Mouse (Mus musculus): ENCODE measurements around the gene Arhgap21. TPM values are rescaled to one million over a fixed set of nuclear protein-coding genes. Genes with fewer than 3 reads are reported as not detected.
A peak's percentile ranks its signal among the peaks of the same experiment; 100 is the strongest.

Gene Arhgap21
- total RNA-seq, 2 experiments from 2014 or later: 204 to 212 TPM

GRCm38 (mm10) chr2:20967646-20968351 is 882 bp downstream of the Arhgap21 start:
- DNase-seq (ENCODE audit: extremely low spot score in 1 of 2, low spot score in 2 of 2): no peak
- intact Hi-C loops (cut with DNase I): loop anchor here (2.0 to 5.0 kb wide), 6 partner anchors 55 to 295 kb away; no protein-coding TSS in a partner anchor

- peak in 1 of 2 experiments; percentile 50 for DNase-seq (ENCODE audit: extremely low spot score in 1 of 2, low spot score in 2 of 2)
- intact Hi-C loops (cut with DNase I): loop anchor here (5.0 kb wide), 5 partner anchors 55 to 220 kb away; no protein-coding TSS in a partner anchor
Measured at GRCm38 (mm10) chr2:20967101-20967645, 1.5 kb downstream of the Arhgap21 start.

GRCm38 (mm10) chr2:20966176-20967100 is 2.2 kb downstream of the Arhgap21 start:
- intact Hi-C loops (cut with DNase I): loop anchor here (5.0 kb wide), 5 partner anchors 54 to 221 kb away; no protein-coding TSS in a partner anchor
- no peak for DNase-seq (ENCODE audit: extremely low spot score in 1 of 2, low spot score in 2 of 2)

GRCm38 (mm10) chr2:20965361-20965760 is 3.3 kb downstream of the Arhgap21 start:
- no peak for DNase-seq (ENCODE audit: extremely low spot score in 1 of 2, low spot score in 2 of 2)
- intact Hi-C loops (cut with DNase I): loop anchor here (5.0 kb wide), 5 partner anchors 53 to 222 kb away; no protein-coding TSS in a partner anchor

GRCm38 (mm10) chr2:20964461-20964860 is 4.2 kb downstream of the Arhgap21 start:
- intact Hi-C loops (cut with DNase I): no loop called here
- DNase-seq (ENCODE audit: extremely low spot score in 1 of 2, low spot score in 2 of 2): no peak

- DNase-seq (ENCODE audit: extremely low spot score in 1 of 2, low spot score in 2 of 2): no peak
- intact Hi-C loops (cut with DNase I): no loop called here
Measured at GRCm38 (mm10) chr2:20963226-20963805, 5.4 kb downstream of the Arhgap21 start.

GRCm38 (mm10) chr2:20962284-20962683 is 6.4 kb downstream of the Arhgap21 start:
- intact Hi-C loops (cut with DNase I): no loop called here

GRCm38 (mm10) chr2:20961825-20962224 is 6.9 kb downstream of the Arhgap21 start:
- intact Hi-C loops (cut with DNase I): no loop called here
- no peak for DNase-seq (ENCODE audit: extremely low spot score in 1 of 2, low spot score in 2 of 2)

More at GRCm38 (mm10) chr2:20962284-20962683, 6.4 kb downstream of the Arhgap21 start:
- DNase-seq (ENCODE audit: extremely low spot score in 1 of 2, low spot score in 2 of 2): peak in 1 of 2 experiments; percentile 23

GRCm38 (mm10) chr2:20961295-20961694 is 7.4 kb downstream of the Arhgap21 start:
- intact Hi-C loops (cut with DNase I): no loop called here
- no peak for DNase-seq (ENCODE audit: extremely low spot score in 1 of 2, low spot score in 2 of 2)

- DNase-seq (ENCODE audit: extremely low spot score in 1 of 2, low spot score in 2 of 2): no peak
- intact Hi-C loops (cut with DNase I): no loop called here
Measured at GRCm38 (mm10) chr2:20960668-20961035, 8.0 kb downstream of the Arhgap21 start.

GRCm38 (mm10) chr2:20959906-20960667 is 8.6 kb downstream of the Arhgap21 start:
- intact Hi-C loops (cut with DNase I): no loop called here
- DNase-seq (ENCODE audit: extremely low spot score in 1 of 2, low spot score in 2 of 2): no peak

- intact Hi-C loops (cut with DNase I): no loop called here
Measured at GRCm38 (mm10) chr2:20959045-20959444, 9.6 kb downstream of the Arhgap21 start.

GRCm38 (mm10) chr2:20957995-20958394 is 10.7 kb downstream of the Arhgap21 start:
- intact Hi-C loops (cut with DNase I): no loop called here

More at GRCm38 (mm10) chr2:20959045-20959444, 9.6 kb downstream of the Arhgap21 start:
- no peak for DNase-seq (ENCODE audit: extremely low spot score in 1 of 2, low spot score in 2 of 2)

GRCm38 (mm10) chr2:20956716-20957115 is 12.0 kb downstream of the Arhgap21 start:
- intact Hi-C loops (cut with DNase I): no loop called here
- DNase-seq (ENCODE audit: extremely low spot score in 1 of 2, low spot score in 2 of 2): no peak

More at GRCm38 (mm10) chr2:20957995-20958394, 10.7 kb downstream of the Arhgap21 start:
- DNase-seq (ENCODE audit: extremely low spot score in 1 of 2, low spot score in 2 of 2): no peak

- no peak for DNase-seq (ENCODE audit: extremely low spot score in 1 of 2, low spot score in 2 of 2)
- intact Hi-C loops (cut with DNase I): no loop called here
Measured at GRCm38 (mm10) chr2:20955996-20956395, 12.7 kb downstream of the Arhgap21 start.

- DNase-seq (ENCODE audit: extremely low spot score in 1 of 2, low spot score in 2 of 2): no peak
- intact Hi-C loops (cut with DNase I): no loop called here
Measured at GRCm38 (mm10) chr2:20955376-20955775, 13.3 kb downstream of the Arhgap21 start.

GRCm38 (mm10) chr2:20952716-20953115 is 16.0 kb downstream of the Arhgap21 start:
- no peak for DNase-seq (ENCODE audit: extremely low spot score in 1 of 2, low spot score in 2 of 2)
- intact Hi-C loops (cut with DNase I): no loop called here

GRCm38 (mm10) chr2:20949168-20949567 is 19.5 kb downstream of the Arhgap21 start:
- DNase-seq (ENCODE audit: extremely low spot score in 1 of 2, low spot score in 2 of 2): no peak
- intact Hi-C loops (cut with DNase I): no loop called here

Data from left cerebral cortex, postnatal 10 days (tissue).